Mouse (Mus musculus) ES-E14 (cell line): ENCODE results near the gene Mphosph6.

Experiments
- MAFK ChIP-seq: IDR thresholded peaks from 2 replicates; pipeline ENCODE4 v1.6.1; 2014; ENCODE audit warnings: mild to moderate bottlenecking, low read depth, low read length, inconsistent platforms; ENCODE audit not compliant: insufficient read depth
- ZNF384 ChIP-seq: IDR thresholded peaks from 2 replicates; pipeline ENCODE4 v1.6.1; 2012; ENCODE audit warnings: low read depth, low read length, inconsistent platforms

- TF ChIP-seq MAFK (no peak), ZNF384 (no peak)
Observed at GRCm38 (mm10) chr8:117798066-117798465, 3.7 kb downstream of the Mphosph6 start.
